Mouse (Mus musculus) heart, adult 2 months (tissue): ENCODE measurements at regions not wholly inside any gene's neighbourhood (a gene's known extent, or its start where the extent isn't known, plus 50 kb on each side); places are given as distances from the start of the nearest gene placed in this dataset.

ENCODE experiments used
- CTCF ChIP-seq: fragments of 200-600 bp; IDR thresholded peaks from 2 replicates; pipeline ENCODE4 v1.8.1; 2022; ENCODE audit warnings: antibody characterized with exemption, mild to moderate bottlenecking, moderate library complexity
- EP300 ChIP-seq: fragments of 200-500 bp; IDR thresholded peaks from 2 replicates; pipeline ENCODE4 v1.6.1; 2011; ENCODE audit warnings: low read depth, low read length, control low read depth; ENCODE audit not compliant: insufficient read depth
- POLR2A ChIP-seq: fragments of 200-500 bp; IDR thresholded peaks from 2 replicates; pipeline ENCODE4 v1.6.1; 2011; ENCODE audit warnings: mild to moderate bottlenecking, low read depth, low read length, control low read depth; ENCODE audit not compliant: insufficient read depth

GRCm38 (mm10) chr15:87319896-87320295 is 224.2 kb upstream of the Fam19a5 start:
- TF ChIP-seq CTCF (0 out of 2 replicates have a peak, but pooled peaks have one; percentile 12), EP300 (no peak), POLR2A (no peak)
